Mouse (Mus musculus): ENCODE results near the gene Fig4.

GRCm38 (mm10) chr10:41250749-41251065, 52.4 kb downstream of the Fig4 start:
- TF ChIP-seq EP300 (IDR thresholded peaks at IDR 0.05) = no peak
- no peak for TF ChIP-seq CTCF (IDR thresholded peaks at IDR 0.05)
